Mouse (Mus musculus) layer of hippocampus, postnatal 25 days (tissue): ENCODE measurements at regions not wholly inside any gene's neighbourhood (a gene's known extent, or its start where the extent isn't known, plus 50 kb on each side); places are given as distances from the start of the nearest gene placed in this dataset.

Experiments
- DNase-seq, 2 experiments: peaks; one replicate each; pipeline ENCODE4 v3.0.0; 2022; ENCODE audit warnings: mixed read lengths in 2 of 2, low spot score in 1 of 2; ENCODE audit errors: extremely low spot score in 1 of 2

- DNase-seq: peak; percentile 17 to 28
Observed at GRCm38 (mm10) chr3:143291793-143292192, 410.0 kb upstream of the Pkn2 start.

- DNase-seq: no peak
Observed at GRCm38 (mm10) chr3:143264132-143264531, 382.3 kb upstream of the Pkn2 start.

- DNase-seq: no peak
Observed at GRCm38 (mm10) chr3:143252643-143253042, 370.8 kb upstream of the Pkn2 start.

- no peak for DNase-seq
Observed at GRCm38 (mm10) chr3:143252008-143252407, 370.2 kb upstream of the Pkn2 start.

- no peak for DNase-seq
Observed at GRCm38 (mm10) chr3:143242691-143243090, 360.9 kb upstream of the Pkn2 start.

GRCm38 (mm10) chr3:143240545-143241383 is 359.0 kb upstream of the Pkn2 start:
- DNase-seq: peak in 1 of 2 experiments; percentile 7

GRCm38 (mm10) chr3:143238546-143238945 is 356.7 kb upstream of the Pkn2 start:
- DNase-seq: no peak

- DNase-seq: no peak
Observed at GRCm38 (mm10) chr3:143223999-143224729, 342.4 kb upstream of the Pkn2 start.

GRCm38 (mm10) chr3:143193263-143193970 is 311.6 kb upstream of the Pkn2 start:
- DNase-seq: no peak

GRCm38 (mm10) chr3:143188931-143189330 is 307.1 kb upstream of the Pkn2 start:
- DNase-seq: no peak

GRCm38 (mm10) chr3:143173971-143174370 is 292.2 kb upstream of the Pkn2 start:
- no peak for DNase-seq

- DNase-seq: no peak
Observed at GRCm38 (mm10) chr3:143162444-143162843, 280.6 kb upstream of the Pkn2 start.

- DNase-seq: no peak
Observed at GRCm38 (mm10) chr3:143161993-143162392, 280.2 kb upstream of the Pkn2 start.

- no peak for DNase-seq
Observed at GRCm38 (mm10) chr3:143158568-143158967, 276.8 kb upstream of the Pkn2 start.

- no peak for DNase-seq
Observed at GRCm38 (mm10) chr3:143156733-143157524, 275.1 kb upstream of the Pkn2 start.

GRCm38 (mm10) chr3:143156174-143156573 is 274.4 kb upstream of the Pkn2 start:
- no peak for DNase-seq

GRCm38 (mm10) chr3:143155556-143155955 is 273.8 kb upstream of the Pkn2 start:
- no peak for DNase-seq

- DNase-seq: no peak
Observed at GRCm38 (mm10) chr3:143147471-143147870, 265.7 kb upstream of the Pkn2 start.

- no peak for DNase-seq
Observed at GRCm38 (mm10) chr3:143138952-143139351, 257.1 kb upstream of the Pkn2 start.

- DNase-seq: no peak
Observed at GRCm38 (mm10) chr3:143134528-143134927, 252.7 kb upstream of the Pkn2 start.
